Mouse (Mus musculus) thymus, adult 2 months (tissue): ENCODE results near the gene Il17re. TPM values are rescaled to one million over a fixed set of nuclear protein-coding genes. Genes with fewer than 3 reads are reported as not detected.

ENCODE experiments used
- DNase-seq: peaks from one replicate; pipeline ENCODE4 v3.0.0; 2021
- H3K27ac ChIP-seq: fragments of 200-500 bp; 2 replicates; pipeline ENCODE4 v1.5.1; 2012; ENCODE audit warnings: low read length, control low read depth; ENCODE audit not compliant: control insufficient read depth, insufficient read depth
- H3K27me3 ChIP-seq: fragments of 200-500 bp; 2 replicates; pipeline ENCODE4 v1.6.1; 2012; ENCODE audit warnings: mild to moderate bottlenecking, low read length, moderate library complexity, mixed read lengths; ENCODE audit not compliant: control insufficient read depth, insufficient read depth
- H3K36me3 ChIP-seq: fragments of 200-500 bp; 2 replicates; pipeline ENCODE4 v1.6.1; 2012; ENCODE audit warnings: mild to moderate bottlenecking, low read length, moderate library complexity; ENCODE audit not compliant: control insufficient read depth, insufficient read depth
- H3K4me1 ChIP-seq: fragments of 200-500 bp; replicated peaks from 2 replicates; pipeline ENCODE4 v1.6.1; 2012; ENCODE audit warnings: low read length; ENCODE audit not compliant: control insufficient read depth, insufficient read depth
- H3K4me3 ChIP-seq: fragments of 200-500 bp; 2 replicates; pipeline ENCODE4 v1.5.1; 2012; ENCODE audit warnings: mild to moderate bottlenecking, low read length, control low read depth, moderate library complexity; ENCODE audit not compliant: control insufficient read depth, insufficient read depth
- CTCF ChIP-seq: fragments of 200-500 bp; IDR thresholded peaks from 2 replicates; pipeline ENCODE4 v1.5.1; 2012; ENCODE audit warnings: mild to moderate bottlenecking, control low read depth, low read length, moderate library complexity, borderline replicate concordance; ENCODE audit not compliant: control insufficient read depth, poor library complexity, insufficient read depth; ENCODE audit errors: extremely low read depth
- POLR2A ChIP-seq: fragments of 200-500 bp; IDR thresholded peaks from 2 replicates; pipeline ENCODE4 v1.6.1; 2012; ENCODE audit warnings: mild to moderate bottlenecking, low read length, control low read depth, moderate library complexity; ENCODE audit not compliant: control insufficient read depth, poor library complexity, insufficient read depth; ENCODE audit errors: extremely low read depth
- WGBS: fragments of 180-500 bp; shearing (Covaris S2); methylation state at CpG from one replicate; pipeline ENCODE4 v1.1.7; 2018; 5-methylcytosine and 5-hydroxymethylcytosine counted together
- polyA plus RNA-seq: library from polyadenylated mRNA; depleted of rRNA; stranded (reverse); fragments of >200 nt; gene quantifications from 2 replicates; pipeline ENCODE4 v1.2.3, GENCODE M21; 2012

Il17re gene
- polyA plus RNA-seq, 1 experiment, result 22.8 TPM

- no peak for DNase-seq
- H3K27ac ChIP-seq, result no peak overlapping the region
- no peaks in the 10 kb centered on the region for H3K27me3 ChIP-seq
- no peak overlapping the region for H3K4me3 ChIP-seq
- TF ChIP-seq POLR2A (no peak), CTCF (no peak)
- WGBS, result 79% methylated on average over 3 of the region's 3 CpGs
- H3K4me1 ChIP-seq, result no peaks in the 10 kb centered on the region
- H3K36me3 ChIP-seq, result no peaks in the 10 kb centered on the region
These were observed 24.6 kb upstream of the Il17re start for GRCm38 (mm10) chr6:113433661-113434060.

GRCm38 (mm10) chr6:113434691-113435090, 23.6 kb upstream of the Il17re start:
- TF ChIP-seq POLR2A (no peak), CTCF (no peak)
- WGBS, result 86% methylated on average over 7 of the region's 7 CpGs
- no peak overlapping the region for H3K27ac ChIP-seq
- no peak overlapping the region for H3K4me3 ChIP-seq
- no peaks in the 10 kb centered on the region for H3K4me1 ChIP-seq
- no peaks in the 10 kb centered on the region for H3K27me3 ChIP-seq
- DNase-seq, result no peak
- no peaks in the 10 kb centered on the region for H3K36me3 ChIP-seq

- Histone ChIP-seq H3K36me3 (no peaks in the 10 kb centered on the region), H3K27me3 (no peaks in the 10 kb centered on the region), H3K4me1 (no peaks in the 10 kb centered on the region), H3K4me3 (no peak within 1 kb of the TSS), H3K27ac (no peak within 1 kb of the TSS)
- DNase-seq, result no peak
- 87% methylated on average over 9 of the region's 9 CpGs for WGBS
- no peak for TF ChIP-seq CTCF
- TF ChIP-seq POLR2A, result no peak
These were observed 22.5 kb upstream of the Il17re start, which contains the start of gene Cidec for GRCm38 (mm10) chr6:113435664-113436205. TSS of gene Cidec (minus strand) at chr6:113435760.

GRCm38 (mm10) chr6:113437135-113437534, 21.1 kb upstream of the Il17re start:
- TF ChIP-seq POLR2A (no peak), CTCF (no peak)
- Histone ChIP-seq H3K27ac (no peak overlapping the region), H3K36me3 (no peaks in the 10 kb centered on the region), H3K4me3 (no peak overlapping the region), H3K27me3 (no peaks in the 10 kb centered on the region), H3K4me1 (no peaks in the 10 kb centered on the region)
- 88% methylated on average over 12 of the region's 12 CpGs for WGBS
- no peak for DNase-seq

- Histone ChIP-seq H3K4me1 (peaks cover 6% of the 10 kb centered on the region), H3K36me3 (no peaks in the 10 kb centered on the region), H3K4me3 (no peak overlapping the region), H3K27ac (no peak overlapping the region), H3K27me3 (no peaks in the 10 kb centered on the region)
- WGBS, result 63% methylated on average over 12 of the region's 12 CpGs
- TF ChIP-seq CTCF (no peak), POLR2A (no peak)
- no peak for DNase-seq
These were observed 19.4 kb upstream of the Il17re start for GRCm38 (mm10) chr6:113438721-113439430.

- TF ChIP-seq POLR2A, result no peak
- no peak for TF ChIP-seq CTCF
- H3K36me3 ChIP-seq, result no peaks in the 10 kb centered on the region
- H3K4me3 ChIP-seq, result no peak overlapping the region
- DNase-seq, result no peak
- H3K27me3 ChIP-seq, result no peaks in the 10 kb centered on the region
- no peak overlapping the region for H3K27ac ChIP-seq
- 89% methylated on average over 3 of the region's 3 CpGs for WGBS
- peaks cover 6% of the 10 kb centered on the region for H3K4me1 ChIP-seq
These were observed 17.6 kb upstream of the Il17re start for GRCm38 (mm10) chr6:113440686-113441085.
